29 mouse cellular contexts compared by ENCODE assay signal in the genomic region with DNA sequence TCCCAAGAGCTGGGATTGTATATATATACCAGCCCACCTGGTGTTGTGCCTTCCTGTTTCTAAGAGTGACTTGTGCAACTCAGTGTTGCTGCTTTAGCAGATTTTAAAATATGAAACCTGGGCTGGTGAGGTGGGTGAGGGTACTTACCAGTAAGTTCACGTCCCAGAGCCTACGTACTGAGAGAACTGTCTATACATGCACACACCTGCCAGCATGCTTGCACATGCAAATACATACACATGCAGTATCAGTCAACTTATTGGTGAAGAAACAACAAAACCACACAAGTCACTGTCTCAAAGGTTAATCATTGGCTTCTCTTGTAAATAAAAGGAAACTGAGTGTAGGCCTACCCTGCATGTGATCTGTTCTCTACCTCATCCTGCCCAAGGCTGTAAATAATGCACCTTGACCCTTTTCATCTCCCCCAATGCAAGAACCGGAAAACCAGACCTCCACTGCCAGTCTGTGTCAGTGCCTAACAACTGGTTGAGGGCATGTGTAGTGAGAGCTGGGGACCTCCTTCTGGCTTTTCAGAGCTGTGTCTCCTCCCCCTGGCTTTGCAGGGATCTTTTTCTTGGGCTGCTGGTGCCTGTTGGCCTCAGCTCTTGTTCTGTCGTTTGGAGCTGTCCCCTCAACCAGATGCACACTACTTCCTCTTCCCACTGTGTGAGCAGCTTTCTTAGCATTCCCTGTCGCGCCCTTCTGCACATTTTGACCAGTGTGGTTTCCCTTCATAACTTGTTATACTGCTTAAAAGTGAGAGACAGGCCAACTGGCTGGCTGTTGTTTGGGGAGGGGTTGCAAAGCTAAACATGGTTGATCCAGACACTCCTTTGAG. TPM values are rescaled to one million over a fixed set of nuclear protein-coding genes. Genes with fewer than 3 reads are reported as not detected.
A peak's percentile ranks its signal among the peaks of the same experiment; 100 is the strongest.
DNase-seq lines count a peak whose midpoint lies in the region; ATAC-seq lines count a peak whose summit lies in the region.
"Had no signal": no experiment of that assay in that cellular context is flagged by ENCODE, and none has a peak within 500 bp of the region (broad histone marks: within the 10 kb centered on the region; RNA-seq: fewer than 3 reads in every experiment).

No protein-coding gene starts in this region.

- H3K4me3 ChIP-seq in liver, embryonic 15.5 days (replicated peaks) = no peak overlapping the region
- H3K4me3 ChIP-seq in midbrain, embryonic 13.5 days (replicated peaks) = no peak overlapping the region
- H3K4me3 ChIP-seq: forebrain, embryonic 13.5 days; hindbrain, embryonic 13.5 days had no signal

- peak; percentile 20; the same call in 1 of the 2 replicates for ATAC-seq in granulocyte monocyte progenitor cell, adult 5-6 weeks (replicated peaks; ENCODE audit: poor library complexity, severe bottlenecking)
- ATAC-seq in liver, embryonic 15.5 days (ENCODE audit: insufficient read depth) = no peak
- no peak for ATAC-seq in midbrain, embryonic 13.5 days
- ATAC-seq: forebrain, embryonic 13.5 days had no signal

- H3K27me3 ChIP-seq in liver, embryonic 15.5 days = no peaks in the 10 kb centered on the region
- no peaks in the 10 kb centered on the region for H3K27me3 ChIP-seq in midbrain, embryonic 13.5 days
- H3K27me3 ChIP-seq: forebrain, embryonic 13.5 days; hindbrain, embryonic 13.5 days had no signal

- H3K36me3 ChIP-seq in liver, embryonic 15.5 days (replicated peaks) = peaks cover 27% of the 10 kb centered on the region; the same call in 1 of the 2 replicates
- H3K36me3 ChIP-seq in midbrain, embryonic 13.5 days = peaks cover 75% of the 10 kb centered on the region

- 45% methylated on average over 6 of the region's 6 CpGs for WGBS in liver, embryonic 15.5 days (ENCODE audit: insufficient replicate concordance)
- 85% methylated on average over 6 of the region's 6 CpGs for WGBS in midbrain, embryonic 13.5 days

- peaks cover 16% of the 10 kb centered on the region for H3K4me1 ChIP-seq in liver, embryonic 15.5 days (replicated peaks)
- H3K4me1 ChIP-seq in midbrain, embryonic 13.5 days (replicated peaks) = no peaks in the 10 kb centered on the region
- H3K4me1 ChIP-seq: forebrain, embryonic 13.5 days; hindbrain, embryonic 13.5 days had no signal

- DNase-seq in thymus, postnatal 0 days (ENCODE audit: low spot score) = peak; percentile 23
- no peak for DNase-seq in thymus, postnatal 25 days
- peak; percentile 66 for DNase-seq in yolk sac, embryonic 10.5 days (ENCODE audit: low spot score)
- DNase-seq in right cerebral cortex, adult 18-20 months = no peak
- DNase-seq in left cerebral cortex, postnatal 4 days = no peak
- DNase-seq: adrenal gland, postnatal 36 days; cerebellum, adult 18-20 months; cerebellum, postnatal 36 days; gastrocnemius, postnatal 25 days; heart, postnatal 14 days; kidney, adult 2 months; kidney, postnatal 36 days; retina, postnatal 1 day; thymus, postnatal 36 days had no signal

- H3K27ac ChIP-seq in liver, embryonic 15.5 days (replicated peaks) = 0 out of 2 replicates have a peak overlapping the region, but pooled peaks have one; percentile 41
- H3K27ac ChIP-seq in midbrain, embryonic 13.5 days = no peak overlapping the region
- H3K27ac ChIP-seq: forebrain, embryonic 13.5 days; hindbrain, embryonic 13.5 days; liver, embryonic 14.5 days had no signal

- intact Hi-C loops in left cerebral cortex, postnatal 4 days (cut with DNase I) = no loop called here

- no peaks in the 10 kb centered on the region for H3K9me3 ChIP-seq in liver, embryonic 15.5 days (replicated peaks)
- H3K9me3 ChIP-seq in midbrain, embryonic 13.5 days = no peaks in the 10 kb centered on the region
- H3K9me3 ChIP-seq: forebrain, embryonic 13.5 days; G1E; hindbrain, embryonic 13.5 days had no signal

- no peak overlapping the region for H3K9ac ChIP-seq in liver, embryonic 15.5 days
- H3K9ac ChIP-seq in midbrain, embryonic 13.5 days (replicated peaks) = no peak overlapping the region
- H3K9ac ChIP-seq: forebrain, embryonic 13.5 days; hindbrain, embryonic 13.5 days; liver, embryonic 14.5 days had no signal

- H3K4me2 ChIP-seq in liver, embryonic 15.5 days = no peak overlapping the region
- H3K4me2 ChIP-seq in midbrain, embryonic 13.5 days (replicated peaks) = no peak overlapping the region
- H3K4me2 ChIP-seq: forebrain, embryonic 13.5 days; heart, embryonic 11.5 days; hindbrain, embryonic 13.5 days; midbrain, embryonic 11.5 days had no signal

RNA-seq across cellular contexts. Expression of gene Gm45521, which starts 38.7 kb away (rescaled TPM):
- not detected in 2 replicates for polyA plus RNA-seq in thymus, postnatal 0 days (2015; fragmentation: Nextera tagmentation; extraction: Ambion mirVana)
- not detected in 2 replicates for total RNA-seq in granulocyte monocyte progenitor cell, adult 5-6 weeks (2014; fragmentation: Nextera tagmentation)
- total RNA-seq in granulocyte monocyte progenitor cell, adult 5-6 weeks (2017) = not detected in 2 replicates
- polyA plus RNA-seq in liver, embryonic 15.5 days (2015; fragmentation: Nextera tagmentation; extraction: Ambion mirVana) = not detected in 2 replicates
- polyA plus RNA-seq in midbrain, embryonic 13.5 days (2015; fragmentation: Nextera tagmentation; extraction: Ambion mirVana) = 0.42 TPM in 1 of 2 replicates, not detected in the other
- not detected for total RNA-seq in left cerebral cortex, postnatal 4 days (2021)
- total RNA-seq: adrenal gland, postnatal 36 days; G1E; gastrocnemius, postnatal 25 days; heart, postnatal 14 days; left cerebral cortex, adult 18-20 months; left cerebral cortex, postnatal 36 days; monocyte, adult 5-6 weeks had no signal
- polyA plus RNA-seq: embryonic facial prominence, embryonic 11.5 days; forebrain, embryonic 13.5 days; G1E; kidney, adult 2 months; liver, embryonic 14.5 days; neural tube, embryonic 11.5 days; small intestine, adult 2 months had no signal

Comparison
In these comparisons a context has a peak if more than half of its experiments do, and no peak if none do; other contexts are left out.
1. DNase-seq: peak in thymus, postnatal 0 days (single experiment) and yolk sac, embryonic 10.5 days (single experiment); none in thymus, postnatal 25 days (single experiment), right cerebral cortex, adult 18-20 months (single experiment) and left cerebral cortex, postnatal 4 days (single experiment).